Mouse (Mus musculus): Measurements from ENCODE around the gene Trpc4. TPM values are rescaled to one million over a fixed set of nuclear protein-coding genes. Genes with fewer than 3 reads are reported as not detected.

The Trpc4 gene
- polyA plus RNA-seq, 1 experiment: 1.9 TPM

DNA sequence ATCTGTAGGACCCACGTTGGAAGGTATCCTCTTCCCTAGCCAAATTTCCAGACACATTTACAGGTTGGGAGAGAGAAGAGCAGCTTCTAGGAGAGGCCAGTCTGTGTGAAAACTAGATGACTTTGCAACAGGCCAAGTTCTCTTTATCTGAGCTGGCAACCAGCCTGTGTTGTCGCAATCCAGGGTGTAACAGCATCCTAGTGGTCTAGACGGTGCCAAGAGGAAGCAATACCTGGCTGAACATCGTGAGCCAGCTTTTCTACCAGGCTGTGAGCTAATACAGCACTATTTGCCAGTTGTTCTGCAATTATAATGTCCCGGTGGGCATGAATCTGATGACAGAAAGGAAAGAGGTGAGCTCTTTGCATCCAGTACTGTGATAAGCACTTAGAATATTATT lies 83.1 kb downstream of the Trpc4 start:
- Histone ChIP-seq H3K4me3 (replicated peaks; ENCODE audit: insufficient read depth, low read depth, low read length) (no peak overlapping the region), H3K27ac (ENCODE audit: insufficient read depth, low read length) (no peak overlapping the region), H3K4me1 (ENCODE audit: control insufficient read depth, insufficient read depth, low read length) (no peaks in the 10 kb centered on the region), H3K27me3 (ENCODE audit: control insufficient read depth, insufficient read depth, low read length) (no peaks in the 10 kb centered on the region)
- 28% methylated on average over 5 of the region's 5 CpGs for WGBS
- TF ChIP-seq POLR2A (IDR thresholded peaks at IDR 0.05; ENCODE audit: borderline replicate concordance, insufficient read depth, low read length) (no peak), CTCF (IDR thresholded peaks at IDR 0.05; ENCODE audit: borderline replicate concordance, insufficient read depth, low read depth, low read length) (no peak)
- DNase-seq: no peak

DNA sequence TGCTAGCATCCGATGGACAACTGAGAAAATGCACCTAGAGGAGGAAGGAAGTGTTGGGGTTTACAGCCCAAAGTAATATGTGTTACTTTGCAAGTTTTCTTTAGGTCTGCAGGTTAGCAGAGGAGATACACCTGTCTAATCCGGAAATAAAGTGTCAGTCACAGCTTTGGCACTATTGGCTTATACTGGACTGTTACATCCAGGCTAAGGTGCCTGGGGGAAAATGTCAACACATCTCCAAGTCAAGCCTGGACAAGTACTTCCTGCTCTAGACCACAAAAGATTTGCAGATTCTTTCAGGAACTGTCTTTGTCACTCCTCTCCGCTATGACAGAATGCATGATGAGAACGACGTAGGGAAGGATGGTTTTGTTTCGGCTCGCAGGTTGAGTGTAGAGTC lies 83.6 kb downstream of the Trpc4 start:
- no peak for TF ChIP-seq POLR2A (IDR thresholded peaks at IDR 0.05; ENCODE audit: borderline replicate concordance, insufficient read depth, low read length)
- H3K4me1 ChIP-seq (ENCODE audit: control insufficient read depth, insufficient read depth, low read length): no peaks in the 10 kb centered on the region
- 94% methylated on average over 7 of the region's 7 CpGs for WGBS
- no peaks in the 10 kb centered on the region for H3K27me3 ChIP-seq (ENCODE audit: control insufficient read depth, insufficient read depth, low read length)
- no peak overlapping the region for H3K4me3 ChIP-seq (replicated peaks; ENCODE audit: insufficient read depth, low read depth, low read length)
- no peak overlapping the region for H3K27ac ChIP-seq (ENCODE audit: insufficient read depth, low read length)
- DNase-seq: no peak

GRCm38 (mm10) chr3:54243136-54243535 lies 87.3 kb downstream of the Trpc4 start:
- no peaks in the 10 kb centered on the region for H3K4me1 ChIP-seq (ENCODE audit: control insufficient read depth, insufficient read depth, low read length)
- WGBS: 79% methylated on average over 1 of the region's 1 CpGs
- H3K27me3 ChIP-seq (ENCODE audit: control insufficient read depth, insufficient read depth, low read length): no peaks in the 10 kb centered on the region
- no peak overlapping the region for H3K27ac ChIP-seq (ENCODE audit: insufficient read depth, low read length)
- TF ChIP-seq POLR2A (IDR thresholded peaks at IDR 0.05; ENCODE audit: borderline replicate concordance, insufficient read depth, low read length) (no peak), CTCF (IDR thresholded peaks at IDR 0.05; ENCODE audit: borderline replicate concordance, insufficient read depth, low read depth, low read length) (no peak)
- no peak overlapping the region for H3K4me3 ChIP-seq (replicated peaks; ENCODE audit: insufficient read depth, low read depth, low read length)
- no peak for DNase-seq

DNA sequence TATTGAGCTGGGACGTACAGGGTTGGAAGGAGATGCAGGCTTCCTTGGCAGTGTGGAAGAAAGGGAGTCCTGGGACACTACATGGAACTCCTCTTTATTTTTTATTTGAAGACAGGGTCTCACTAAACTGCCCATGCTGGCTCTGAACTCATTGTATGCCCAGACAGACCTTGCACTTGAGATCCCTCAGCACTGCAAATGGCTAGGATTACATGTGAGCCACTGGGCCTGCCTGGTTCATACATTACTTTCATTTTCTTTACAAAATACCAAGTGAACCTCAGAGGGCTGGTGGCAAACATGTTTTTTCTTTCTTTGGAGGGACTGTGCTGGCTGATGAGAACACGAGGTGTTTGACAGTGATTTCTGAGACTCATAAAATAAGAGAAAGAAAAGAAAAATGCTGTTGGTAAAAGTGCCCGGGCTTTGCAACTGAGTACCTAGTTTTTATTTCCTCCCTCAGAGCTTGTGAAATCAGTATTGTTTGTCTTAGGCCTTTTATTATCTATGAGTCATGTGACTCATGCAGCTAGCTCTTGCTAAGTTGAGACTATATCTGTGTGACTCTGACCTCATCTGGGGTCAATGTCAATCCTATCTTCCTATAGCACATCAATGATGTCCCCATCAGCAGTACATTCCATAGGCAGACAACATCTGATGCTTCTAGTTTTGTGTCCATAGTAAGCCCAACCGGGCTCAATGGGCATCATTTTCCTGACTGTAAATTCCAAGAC lies 89.1 kb downstream of the Trpc4 start:
- no peak for DNase-seq
- H3K4me3 ChIP-seq (replicated peaks; ENCODE audit: insufficient read depth, low read depth, low read length): no peak overlapping the region
- WGBS: 90% methylated on average over 4 of the region's 4 CpGs
- no peak overlapping the region for H3K27ac ChIP-seq (ENCODE audit: insufficient read depth, low read length)
- TF ChIP-seq POLR2A (IDR thresholded peaks at IDR 0.05; ENCODE audit: borderline replicate concordance, insufficient read depth, low read length) (no peak), CTCF (IDR thresholded peaks at IDR 0.05; ENCODE audit: borderline replicate concordance, insufficient read depth, low read depth, low read length) (no peak)
- no peaks in the 10 kb centered on the region for H3K4me1 ChIP-seq (ENCODE audit: control insufficient read depth, insufficient read depth, low read length)
- no peaks in the 10 kb centered on the region for H3K27me3 ChIP-seq (ENCODE audit: control insufficient read depth, insufficient read depth, low read length)

DNA sequence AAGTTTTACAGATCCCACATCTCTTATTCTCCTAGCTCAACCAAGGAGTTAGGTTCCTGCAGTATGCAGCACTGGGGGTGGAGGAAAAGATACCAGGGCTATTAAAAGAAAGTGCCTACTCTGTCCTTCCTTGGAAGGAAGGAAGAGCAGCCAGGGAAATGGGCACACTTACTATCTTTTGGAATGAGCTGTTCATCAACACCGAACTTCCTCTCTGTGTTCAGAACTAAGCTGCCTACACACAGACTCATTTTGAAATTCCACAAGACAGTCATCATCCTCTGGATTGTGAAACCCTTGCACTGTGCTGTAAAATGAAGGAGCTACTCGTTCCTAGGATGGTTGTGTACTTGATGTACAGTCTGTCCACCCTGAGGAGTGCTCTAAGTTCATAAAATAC lies 90.6 kb downstream of the Trpc4 start:
- no peak overlapping the region for H3K4me3 ChIP-seq (replicated peaks; ENCODE audit: insufficient read depth, low read depth, low read length)
- no peaks in the 10 kb centered on the region for H3K4me1 ChIP-seq (ENCODE audit: control insufficient read depth, insufficient read depth, low read length)
- TF ChIP-seq POLR2A (IDR thresholded peaks at IDR 0.05; ENCODE audit: borderline replicate concordance, insufficient read depth, low read length) (no peak), CTCF (IDR thresholded peaks at IDR 0.05; ENCODE audit: borderline replicate concordance, insufficient read depth, low read depth, low read length) (no peak)
- H3K27me3 ChIP-seq (ENCODE audit: control insufficient read depth, insufficient read depth, low read length): no peaks in the 10 kb centered on the region
- no peak overlapping the region for H3K27ac ChIP-seq (ENCODE audit: insufficient read depth, low read length)
- 73% methylated on average over 2 of the region's 2 CpGs for WGBS
- DNase-seq: no peak

- Histone ChIP-seq H3K4me3 (replicated peaks; ENCODE audit: insufficient read depth, low read depth, low read length) (no peak overlapping the region), H3K4me1 (ENCODE audit: control insufficient read depth, insufficient read depth, low read length) (no peaks in the 10 kb centered on the region), H3K27ac (ENCODE audit: insufficient read depth, low read length) (no peak overlapping the region), H3K27me3 (ENCODE audit: control insufficient read depth, insufficient read depth, low read length) (no peaks in the 10 kb centered on the region)
- TF ChIP-seq POLR2A (IDR thresholded peaks at IDR 0.05; ENCODE audit: borderline replicate concordance, insufficient read depth, low read length) (no peak), CTCF (IDR thresholded peaks at IDR 0.05; ENCODE audit: borderline replicate concordance, insufficient read depth, low read depth, low read length) (no peak)
- DNase-seq: no peak
- 27% methylated on average over 6 of the region's 6 CpGs for WGBS
Observed at GRCm38 (mm10) chr3:54249311-54249710, 93.5 kb downstream of the Trpc4 start.

- WGBS: 95% methylated on average over 1 of the region's 1 CpGs
- DNase-seq: no peak
- no peak overlapping the region for H3K4me3 ChIP-seq (replicated peaks; ENCODE audit: insufficient read depth, low read depth, low read length)
- H3K27ac ChIP-seq (ENCODE audit: insufficient read depth, low read length): no peak overlapping the region
- H3K4me1 ChIP-seq (ENCODE audit: control insufficient read depth, insufficient read depth, low read length): no peaks in the 10 kb centered on the region
- no peak for TF ChIP-seq POLR2A (IDR thresholded peaks at IDR 0.05; ENCODE audit: borderline replicate concordance, insufficient read depth, low read length)
- TF ChIP-seq CTCF (IDR thresholded peaks at IDR 0.05; ENCODE audit: borderline replicate concordance, insufficient read depth, low read depth, low read length): no peak
- no peaks in the 10 kb centered on the region for H3K27me3 ChIP-seq (ENCODE audit: control insufficient read depth, insufficient read depth, low read length)
Observed at GRCm38 (mm10) chr3:54266943-54267342, 111.1 kb downstream of the Trpc4 start.

- Histone ChIP-seq H3K27me3 (ENCODE audit: control insufficient read depth, insufficient read depth, low read length) (no peaks in the 10 kb centered on the region), H3K4me1 (ENCODE audit: control insufficient read depth, insufficient read depth, low read length) (no peaks in the 10 kb centered on the region), H3K4me3 (replicated peaks; ENCODE audit: insufficient read depth, low read depth, low read length) (no peak overlapping the region), H3K27ac (ENCODE audit: insufficient read depth, low read length) (no peak overlapping the region)
- WGBS: 69% methylated on average over 6 of the region's 6 CpGs
- TF ChIP-seq POLR2A (IDR thresholded peaks at IDR 0.05; ENCODE audit: borderline replicate concordance, insufficient read depth, low read length) (no peak), CTCF (IDR thresholded peaks at IDR 0.05; ENCODE audit: borderline replicate concordance, insufficient read depth, low read depth, low read length) (no peak)
- DNase-seq: no peak
Observed at GRCm38 (mm10) chr3:54269180-54269579, 113.3 kb downstream of the Trpc4 start.
